Mouse (Mus musculus) left cerebral cortex, adult 18-20 months (tissue): ENCODE measurements at regions not wholly inside any gene's neighbourhood (a gene's known extent, or its start where the extent isn't known, plus 50 kb on each side); places are given as distances from the start of the nearest gene placed in this dataset.
A peak's percentile ranks its signal among the peaks of the same experiment; 100 is the strongest.

Experiments used
- DNase-seq, 2 experiments: peaks; one replicate each; pipeline ENCODE4 v3.0.0; 2021 to 2022; ENCODE audit warnings: low spot score in 2 of 2, mixed read lengths in 1 of 2
- microRNA-seq, 2 experiments: library from miRNA; unstranded; fragments of <30 nt; microRNA quantifications; one replicate each; pipeline ENCODE4 v1.2.0; 2021

- no peak for DNase-seq
These were observed 840.6 kb downstream of the Cdh9 start for GRCm38 (mm10) chr15:17569205-17569604.

GRCm38 (mm10) chr15:17588617-17589016 lies 860.1 kb downstream of the Cdh9 start:
- DNase-seq = no peak

- DNase-seq = peak; percentile 8
These were observed 875.8 kb downstream of the Cdh9 start for GRCm38 (mm10) chr15:17604402-17604801.

GRCm38 (mm10) chr15:17614945-17615344 lies 886.4 kb downstream of the Cdh9 start:
- DNase-seq = no peak

- DNase-seq = no peak
These were observed 912.7 kb downstream of the Cdh9 start for GRCm38 (mm10) chr15:17641218-17641617.

Small RNA genes in the stretch of these regions (microRNA-seq; reads per million reads assigned to microRNA genes)
- 0 reads per million in 2 experiments for gene Gm22032
